Mouse (Mus musculus) ES-E14 (cell line): Measurements from ENCODE around the gene Large2. TPM values are rescaled to one million over a fixed set of nuclear protein-coding genes. Genes with fewer than 3 reads are reported as not detected.

Source experiments
- DNase-seq: peaks from one replicate; pipeline ENCODE4 v3.0.0-alpha.2; 2013; ENCODE audit warnings: low read depth, low spot score
- H3K27ac ChIP-seq: 2 replicates; pipeline ENCODE4 v1.5.1; 2012; ENCODE audit warnings: low read depth, mild to moderate bottlenecking, low read length, moderate library complexity, mixed read lengths; ENCODE audit not compliant: poor library complexity, insufficient read depth, severe bottlenecking
- H3K36me3 ChIP-seq: 2 replicates; pipeline ENCODE4 v1.6.1; 2012; ENCODE audit warnings: mild to moderate bottlenecking, low read length, moderate library complexity, mixed read lengths; ENCODE audit not compliant: control insufficient read depth, poor library complexity, insufficient read depth, severe bottlenecking
- H3K4me1 ChIP-seq, 2 experiments: fragments of 150-350 bp in 1 of 2; sonication (generic) in 1 of 2; 2 replicates each; pipeline ENCODE4 v1.6.1; 2012; ENCODE audit warnings: low read length in 2 of 2, mild to moderate bottlenecking in 1 of 2, mixed read lengths in 1 of 2; ENCODE audit not compliant: control insufficient read depth in 2 of 2, insufficient read depth in 2 of 2, poor library complexity in 1 of 2
- H3K4me3 ChIP-seq, 2 experiments: fragments of 150-350 bp in 1 of 2; sonication (generic) in 1 of 2; 2 replicates each; pipeline ENCODE4 v1.5.1; 2012; ENCODE audit warnings: low read length in 2 of 2, low read depth in 1 of 2, mild to moderate bottlenecking in 1 of 2, mixed read lengths in 1 of 2; ENCODE audit not compliant: insufficient read depth in 1 of 2, poor library complexity in 1 of 2, severe bottlenecking in 1 of 2
- H3K9ac ChIP-seq: 2 replicates; pipeline ENCODE4 v1.6.1; 2012; ENCODE audit warnings: low read depth, mild to moderate bottlenecking, low read length, mixed read lengths; ENCODE audit not compliant: poor library complexity, insufficient read depth, severe bottlenecking
- H3K9me3 ChIP-seq: fragments of 150-350 bp; sonication (generic); 2 replicates; pipeline ENCODE4 v1.6.1; 2012; ENCODE audit warnings: low read depth, mild to moderate bottlenecking, low read length; ENCODE audit not compliant: control insufficient read depth, insufficient read depth
- CHD2 ChIP-seq: IDR thresholded peaks from 2 replicates; pipeline ENCODE4 v1.6.1; 2014; ENCODE audit warnings: mild to moderate bottlenecking, low read depth, low read length, inconsistent platforms
- HCFC1 ChIP-seq: IDR thresholded peaks from 2 replicates; pipeline ENCODE4 v1.6.1; 2012; ENCODE audit warnings: low read length, inconsistent platforms, borderline replicate concordance; ENCODE audit not compliant: insufficient read depth
- MAFK ChIP-seq: IDR thresholded peaks from 2 replicates; pipeline ENCODE4 v1.6.1; 2014; ENCODE audit warnings: mild to moderate bottlenecking, low read depth, low read length, inconsistent platforms; ENCODE audit not compliant: insufficient read depth
- ZC3H11A ChIP-seq: IDR thresholded peaks from 2 replicates; pipeline ENCODE4 v1.6.1; 2012; ENCODE audit warnings: low read depth, mild to moderate bottlenecking, inconsistent platforms, low read length, borderline replicate concordance
- ZNF384 ChIP-seq: IDR thresholded peaks from 2 replicates; pipeline ENCODE4 v1.6.1; 2012; ENCODE audit warnings: low read depth, low read length, inconsistent platforms
- in situ Hi-C, 2 experiments: fragments of 600-800 bp; cut with MboI; formaldehyde crosslinking; loops; one replicate each; pipeline ENCODE4 v1.15.1; 2025; ENCODE audit warnings: low sequenced_read_pairs in 2 of 2, inconsistent platforms in 1 of 2; ENCODE audit not compliant: unreplicated experiment in 2 of 2
- total RNA-seq: library from RNA; depleted of rRNA; stranded (reverse); fragments of 300-350 nt; gene quantifications from 2 replicates; pipeline ENCODE4 v1.2.3, GENCODE M21; 2012

The Large2 gene
- total RNA-seq, 1 experiment: 10.3 TPM

- no peak for DNase-seq
- H3K9ac ChIP-seq: no peak overlapping the region
- no peak overlapping the region for H3K27ac ChIP-seq
- no peak overlapping the region for H3K4me3 ChIP-seq
- H3K36me3 ChIP-seq: peaks cover 2% of the 10 kb centered on the region; the same call in 1 of the 2 replicates
- in situ Hi-C loops: no loop called here
- peaks cover 2 to 29% of the 10 kb centered on the region in 2 experiments; a peak in 3 of 4 replicates for H3K4me1 ChIP-seq
- no peak for TF ChIP-seq HCFC1
- TF ChIP-seq CHD2: no peak
- TF ChIP-seq ZNF384: no peak
- TF ChIP-seq MAFK: no peak
- TF ChIP-seq ZC3H11A: no peak
- H3K9me3 ChIP-seq: no peaks in the 10 kb centered on the region
Observed at GRCm38 (mm10) chr2:92373437-92373813, 1.2 kb downstream of the Large2 start.

GRCm38 (mm10) chr2:92372767-92373436 is 1.8 kb downstream of the Large2 start:
- no peaks in the 10 kb centered on the region for H3K9me3 ChIP-seq
- peaks cover 2 to 29% of the 10 kb centered on the region in 2 experiments; a peak in 3 of 4 replicates for H3K4me1 ChIP-seq
- H3K9ac ChIP-seq: no peak overlapping the region
- H3K36me3 ChIP-seq: peaks cover under 1% of the 10 kb centered on the region; the same call in 1 of the 2 replicates
- 0 out of 4 replicates have a peak overlapping the region, but pooled peaks of 1 of the 2 experiments have one; percentile 4 for H3K4me3 ChIP-seq
- in situ Hi-C loops: no loop called here
- no peak for TF ChIP-seq HCFC1
- no peak for TF ChIP-seq CHD2
- no peak for TF ChIP-seq MAFK
- 0 out of 2 replicates have a peak, but pooled peaks have one; percentile 29 for TF ChIP-seq ZNF384
- TF ChIP-seq ZC3H11A: no peak
- no peak overlapping the region; the same call in 1 of the 2 replicates for H3K27ac ChIP-seq
- DNase-seq: no peak

- peak; percentile 64 for DNase-seq
- in situ Hi-C loops: no loop called here
- H3K9me3 ChIP-seq: no peaks in the 10 kb centered on the region
- peak overlapping the region; percentile 16; the same call in 1 of the 2 replicates for H3K27ac ChIP-seq
- no peak overlapping the region for H3K9ac ChIP-seq
- TF ChIP-seq CHD2: no peak
- H3K36me3 ChIP-seq: no peaks in the 10 kb centered on the region
- peaks cover 2 to 35% of the 10 kb centered on the region in 2 experiments; a peak in 3 of 4 replicates for H3K4me1 ChIP-seq
- no peak overlapping the region for H3K4me3 ChIP-seq
Observed at GRCm38 (mm10) chr2:92371971-92372690, 2.5 kb downstream of the Large2 start.

- H3K9me3 ChIP-seq: no peaks in the 10 kb centered on the region
Observed at GRCm38 (mm10) chr2:92370821-92371805, 3.6 kb downstream of the Large2 start.

More at GRCm38 (mm10) chr2:92370821-92371805, 3.6 kb downstream of the Large2 start:
- in situ Hi-C loops: no loop called here
- peak overlapping the region; percentile 16; the same call in 1 of the 2 replicates for H3K27ac ChIP-seq
- H3K4me3 ChIP-seq: peak overlapping the region; percentile 68 to 84
- peaks cover 4 to 36% of the 10 kb centered on the region in 2 experiments; a peak in 3 of 4 replicates for H3K4me1 ChIP-seq
- peaks cover 3% of the 10 kb centered on the region; the same call in 1 of the 2 replicates for H3K36me3 ChIP-seq
- TF ChIP-seq MAFK (no peak), ZC3H11A (no peak), HCFC1 (no peak), ZNF384 (no peak), CHD2 (no peak)
- DNase-seq: peak; percentile 91
- H3K9ac ChIP-seq: peak overlapping the region; percentile 69
